Mouse (Mus musculus): ENCODE data around the gene Inpp4b.

DNA sequence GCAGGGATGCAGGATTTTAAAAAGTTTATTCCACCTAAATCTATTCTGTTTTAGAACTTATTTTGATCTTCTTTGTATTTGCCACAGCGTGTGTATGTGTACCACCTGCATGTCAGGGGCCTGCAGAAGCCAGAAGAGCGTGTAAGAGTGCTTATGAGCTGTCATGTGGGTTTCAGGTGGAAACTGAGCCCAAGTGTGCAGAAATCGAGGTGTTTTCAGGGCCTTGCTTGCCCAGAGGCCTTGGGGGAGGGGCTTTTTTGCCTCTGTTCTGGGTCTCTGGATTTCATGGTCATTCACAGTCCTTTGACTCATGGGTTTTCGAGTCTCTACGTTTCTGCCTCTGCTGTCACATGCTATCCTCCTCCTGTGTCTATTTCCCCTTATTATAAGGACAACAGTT is 28.3 kb downstream of the Inpp4b start:
- TF ChIP-seq POLR2A (IDR thresholded peaks at IDR 0.05; ENCODE audit: control insufficient read depth, extremely low read depth, insufficient read depth, low read length, poor library complexity), result no peak
- TF ChIP-seq CTCF (IDR thresholded peaks at IDR 0.05; ENCODE audit: borderline replicate concordance, control insufficient read depth, extremely low read depth, insufficient read depth, low read length, poor library complexity), result no peak
